In genomic region chr17:72960243-72960642, GRCm38 (mm10) we compare ENCODE assay signal across 17 mouse cellular contexts. TPM values are rescaled to one million over a fixed set of nuclear protein-coding genes. Genes with fewer than 3 reads are reported as not detected.
DNase-seq lines count a peak whose midpoint lies in the region; ATAC-seq and TF ChIP-seq lines count a peak whose summit lies in the region.
"Had no signal": no experiment of that assay in that cellular context is flagged by ENCODE, and none has a peak within 500 bp of the region (broad histone marks: within the 10 kb centered on the region; RNA-seq: fewer than 3 reads in every experiment).

No protein-coding gene starts in this region.

- no peak overlapping the region for H3K4me3 ChIP-seq in spleen, adult 2 months (ENCODE audit: extremely low read depth, insufficient read depth, insufficient read length)
- H3K4me3 ChIP-seq in bone marrow, adult 2 months (replicated peaks; ENCODE audit: control insufficient read depth, low read depth, low read length): no peak overlapping the region
- H3K4me3 ChIP-seq in forebrain, embryonic 13.5 days: no peak overlapping the region
- H3K4me3 ChIP-seq: heart, embryonic 13.5 days; hindbrain, embryonic 15.5 days had no signal

- TF ChIP-seq CTCF in spleen, adult 2 months (IDR thresholded peaks at IDR 0.05; ENCODE audit: extremely low read depth, insufficient read depth, insufficient read length, insufficient replicate concordance): no peak
- TF ChIP-seq CTCF in bone marrow, adult 2 months (IDR thresholded peaks at IDR 0.05; ENCODE audit: control insufficient read depth, insufficient read depth, low read length): no peak

- TF ChIP-seq POLR2A in spleen, adult 2 months (IDR thresholded peaks at IDR 0.05; ENCODE audit: low read depth, low read length): no peak
- no peak for TF ChIP-seq POLR2A in bone marrow, adult 2 months (IDR thresholded peaks at IDR 0.05; ENCODE audit: borderline replicate concordance, control insufficient read depth, low read depth, low read length)

- ATAC-seq in forebrain, embryonic 13.5 days: no peak
- ATAC-seq: forebrain, embryonic 16.5 days had no signal

- no peak overlapping the region for H3K9ac ChIP-seq in forebrain, embryonic 13.5 days
- H3K9ac ChIP-seq: heart, embryonic 13.5 days; hindbrain, embryonic 15.5 days had no signal

- H3K27ac ChIP-seq in spleen, adult 2 months (ENCODE audit: insufficient read depth, low read length): peak overlapping the region; percentile 88
- H3K27ac ChIP-seq in bone marrow, adult 2 months (ENCODE audit: control insufficient read depth, insufficient read depth, low read depth, low read length, poor library complexity): peak overlapping the region; percentile 62
- no peak overlapping the region for H3K27ac ChIP-seq in forebrain, embryonic 13.5 days
- H3K27ac ChIP-seq: heart, embryonic 13.5 days; hindbrain, embryonic 15.5 days had no signal

- H3K4me2 ChIP-seq in forebrain, embryonic 13.5 days: no peak overlapping the region
- H3K4me2 ChIP-seq: heart, embryonic 13.5 days; hindbrain, embryonic 15.5 days had no signal

- H3K36me3 ChIP-seq in spleen, adult 2 months (ENCODE audit: control insufficient read depth, insufficient read depth, low read length): no peaks in the 10 kb centered on the region
- no peaks in the 10 kb centered on the region for H3K36me3 ChIP-seq in forebrain, embryonic 13.5 days (ENCODE audit: poor library complexity, severe bottlenecking)
- H3K36me3 ChIP-seq: heart, embryonic 13.5 days; hindbrain, embryonic 15.5 days had no signal

- no peaks in the 10 kb centered on the region for H3K27me3 ChIP-seq in spleen, adult 2 months (ENCODE audit: control insufficient read depth, insufficient read depth, low read length)
- H3K27me3 ChIP-seq in forebrain, embryonic 13.5 days: no peaks in the 10 kb centered on the region
- H3K27me3 ChIP-seq: heart, embryonic 13.5 days; hindbrain, embryonic 15.5 days had no signal

- peaks cover 30% of the 10 kb centered on the region for H3K4me1 ChIP-seq in spleen, adult 2 months (ENCODE audit: control insufficient read depth, insufficient read depth, insufficient read length)
- peaks cover 11% of the 10 kb centered on the region for H3K4me1 ChIP-seq in bone marrow, adult 2 months (ENCODE audit: control insufficient read depth, insufficient read depth, low read length)
- no peaks in the 10 kb centered on the region for H3K4me1 ChIP-seq in forebrain, embryonic 13.5 days
- H3K4me1 ChIP-seq: hindbrain, embryonic 15.5 days had no signal

- WGBS in spleen, adult 2 months: 46% methylated on average over 4 of the region's 4 CpGs
- 74% methylated on average over 4 of the region's 4 CpGs for WGBS in bone marrow, adult 2 months
- WGBS in forebrain, embryonic 13.5 days: 96% methylated on average over 4 of the region's 4 CpGs

- H3K9me3 ChIP-seq in forebrain, embryonic 13.5 days (replicated peaks): no peaks in the 10 kb centered on the region
- H3K9me3 ChIP-seq: heart, embryonic 13.5 days; hindbrain, embryonic 15.5 days had no signal

- DNase-seq in heart, adult 11 months: peak; percentile 69
- no peak for DNase-seq in heart, adult 8-10 months (ENCODE audit: low spot score)
- peak in 1 of 2 experiments; percentile 44 for DNase-seq in spleen, adult 2 months (ENCODE audit: low read depth in 1 of 2, low spot score in 2 of 2)
- DNase-seq in spleen, adult 18-20 months: no peak
- DNase-seq in gastrocnemius, adult 18-20 months (ENCODE audit: low spot score): no peak
- DNase-seq: adrenal gland, adult 8-10 months; adrenal gland, postnatal 36 days; cerebellum, adult 11 months; cerebellum, adult 9-10 months; cerebellum, postnatal 25 days; gastrocnemius, postnatal 14 days; heart, postnatal 36 days had no signal

RNA-seq across cellular contexts. Expression of gene Lbh, which starts 42.1 kb away (rescaled TPM):
- 100 to 1,000 TPM; 352 to 622 (median 508) TPM for total RNA-seq in heart, adult 8-10 months (2022)
- 171 and 212 TPM in 2 replicates for polyA plus RNA-seq in spleen, adult 2 months (2012; rRNA removed)
- polyA plus RNA-seq in bone marrow, adult 2 months (2011; ENCODE audit: insufficient read depth, insufficient read length, low replicate concordance, missing spikeins): 19.3 and 31.8 TPM in 2 replicates
- polyA plus RNA-seq in forebrain, embryonic 13.5 days (2015; fragmentation: Nextera tagmentation; extraction: Ambion mirVana): 5.3 and 5.6 TPM in 2 replicates
- 1 to 10 TPM; 4.2 to 8.4 TPM for total RNA-seq in gastrocnemius, adult 18-20 months (2021)
